Mouse (Mus musculus) R1 (cell line): ENCODE data around the gene Psip1.
"Not testable (repeated sequence)": the region's sequence is repeated elsewhere in the genome, so short reads cannot be mapped to it uniquely, and the experiment has no call there.

ENCODE experiments used
- DNase-seq: peaks from one replicate; pipeline ENCODE4 v3.0.0-alpha.2; 2018; ENCODE audit warnings: low read depth, low spot score

Gene Psip1

GRCm38 (mm10) chr4:83486117-83486901 lies at the start of gene Psip1:
Gene Psip1 (minus strand): TSS chr4:83486459.
- peak; percentile 95 for DNase-seq

GRCm38 (mm10) chr4:83534024-83534423 lies 47.8 kb upstream of the Psip1 start:
- no peak for DNase-seq

- DNase-seq = peak; percentile 51
Observed at GRCm38 (mm10) chr4:83533168-83533911, 47.1 kb upstream of the Psip1 start.

- peak; percentile 45 for DNase-seq
Observed at GRCm38 (mm10) chr4:83530060-83530459, 43.8 kb upstream of the Psip1 start.

GRCm38 (mm10) chr4:83527921-83528320 lies 41.7 kb upstream of the Psip1 start:
- peak; percentile 92 for DNase-seq

GRCm38 (mm10) chr4:83526988-83527334 lies 40.7 kb upstream of the Psip1 start:
- DNase-seq = no peak

- peak; percentile 66 for DNase-seq
Observed at GRCm38 (mm10) chr4:83526270-83526987, 40.2 kb upstream of the Psip1 start.

GRCm38 (mm10) chr4:83525690-83526055 lies 39.4 kb upstream of the Psip1 start:
- peak; percentile 78 for DNase-seq

GRCm38 (mm10) chr4:83524843-83525689 lies 38.8 kb upstream of the Psip1 start, which contains the start of gene Ccdc171:
Gene Ccdc171 (plus strand): TSS chr4:83525545.
- peak; percentile 96 for DNase-seq

- no peak for DNase-seq
Observed at GRCm38 (mm10) chr4:83524456-83524842, 38.2 kb upstream of the Psip1 start.

- no peak for DNase-seq
Observed at GRCm38 (mm10) chr4:83522066-83522465, 35.8 kb upstream of the Psip1 start.

GRCm38 (mm10) chr4:83520308-83520707 lies 34.0 kb upstream of the Psip1 start:
- peak; percentile 91 for DNase-seq

GRCm38 (mm10) chr4:83519807-83520206 lies 33.5 kb upstream of the Psip1 start:
- no peak for DNase-seq

GRCm38 (mm10) chr4:83519148-83519547 lies 32.9 kb upstream of the Psip1 start:
- peak; percentile 89 for DNase-seq

GRCm38 (mm10) chr4:83516144-83516543 lies 29.9 kb upstream of the Psip1 start:
- not testable (repeated sequence) for DNase-seq

- peak; percentile 60 for DNase-seq
Observed at GRCm38 (mm10) chr4:83514976-83515669, 28.9 kb upstream of the Psip1 start.

GRCm38 (mm10) chr4:83514183-83514582 lies 27.9 kb upstream of the Psip1 start:
- no peak for DNase-seq

GRCm38 (mm10) chr4:83512644-83513043 lies 26.4 kb upstream of the Psip1 start:
- DNase-seq = no peak

- DNase-seq = no peak
Observed at GRCm38 (mm10) chr4:83512217-83512616, 26.0 kb upstream of the Psip1 start.

GRCm38 (mm10) chr4:83511083-83511482 lies 24.8 kb upstream of the Psip1 start:
- peak; percentile 85 for DNase-seq

GRCm38 (mm10) chr4:83509600-83509999 lies 23.3 kb upstream of the Psip1 start:
- no peak for DNase-seq
